Mouse (Mus musculus): ENCODE measurements around the gene Mff. TPM values are rescaled to one million over a fixed set of nuclear protein-coding genes. Genes with fewer than 3 reads are reported as not detected.

The Mff gene
- polyA plus RNA-seq, 1 experiment = 151 TPM

Other genes with a start within 250 kb of the Mff start
- gene Col4a4, start 138.0 kb upstream of the Mff start, polyA plus RNA-seq (2012; rRNA removed) = 1.3 and 1.4 TPM in 2 replicates
- gene Col4a3, start 138.0 kb upstream of the Mff start, polyA plus RNA-seq (2012; rRNA removed) = 0.94 and 1.0 TPM in 2 replicates
- gene Tm4sf20, start 43.6 kb downstream of the Mff start, polyA plus RNA-seq (2012; rRNA removed) = 0.59 and 0.61 TPM in 2 replicates
- not detected in 2 replicates for gene Gm47791, start 46.4 kb downstream of the Mff start, polyA plus RNA-seq (2012; rRNA removed)
- 30.5 TPM in 2 replicates for gene Agfg1, start 114.6 kb downstream of the Mff start, polyA plus RNA-seq (2012; rRNA removed)
- 1.1 and 1.7 TPM in 2 replicates for gene A030005L19Rik, start 188.4 kb downstream of the Mff start, polyA plus RNA-seq (2012; rRNA removed)
- gene A030014E15Rik, start 200.0 kb downstream of the Mff start, polyA plus RNA-seq (2012; rRNA removed) = not detected in 2 replicates
- gene Gm6217, start 206.5 kb downstream of the Mff start, polyA plus RNA-seq (2012; rRNA removed) = not detected in 2 replicates
- not detected in 2 replicates for gene A030003K21Rik, start 218.5 kb downstream of the Mff start, polyA plus RNA-seq (2012; rRNA removed)
- not detected in 2 replicates for gene Gm7544, start 231.1 kb downstream of the Mff start, polyA plus RNA-seq (2012; rRNA removed)
- gene Gm47955, start 235.4 kb downstream of the Mff start, polyA plus RNA-seq (2012; rRNA removed) = not detected in 2 replicates